Mouse (Mus musculus) CH12.LX (cell line): ENCODE measurements at regions not wholly inside any gene's neighbourhood (a gene's known extent, or its start where the extent isn't known, plus 50 kb on each side); places are given as distances from the start of the nearest gene placed in this dataset.

Experiments used
- CHD1 ChIP-seq: IDR thresholded peaks from 2 replicates; pipeline ENCODE4 v1.6.1; 2012; ENCODE audit warnings: low read depth, low read length, improper control_type of control experiment, inconsistent platforms
- CTCF ChIP-seq, 2 experiments: IDR thresholded peaks in 1 of 2; conservative IDR thresholded peaks in 1 of 2; 2 replicates each; pipeline ENCODE4 v1.5.1; 2011 to 2012; ENCODE audit warnings: low read depth in 2 of 2, low read length in 2 of 2, improper control_type of control experiment in 1 of 2, inconsistent platforms in 1 of 2, mild to moderate bottlenecking in 1 of 2, moderate library complexity in 1 of 2
- MXI1 ChIP-seq: IDR thresholded peaks from 2 replicates; pipeline ENCODE4 v1.6.1; 2011; ENCODE audit warnings: mild to moderate bottlenecking, low read depth, low read length, improper control_type of control experiment
- MYC ChIP-seq: IDR thresholded peaks from 2 replicates; pipeline ENCODE4 v1.6.1; 2011; ENCODE audit warnings: low read depth, mild to moderate bottlenecking, improper control_type of control experiment, low read length
- ZNF384 ChIP-seq: IDR thresholded peaks from 2 replicates; pipeline ENCODE4 v1.6.1; 2012; ENCODE audit warnings: low read depth, low read length, improper control_type of control experiment, inconsistent platforms

DNA sequence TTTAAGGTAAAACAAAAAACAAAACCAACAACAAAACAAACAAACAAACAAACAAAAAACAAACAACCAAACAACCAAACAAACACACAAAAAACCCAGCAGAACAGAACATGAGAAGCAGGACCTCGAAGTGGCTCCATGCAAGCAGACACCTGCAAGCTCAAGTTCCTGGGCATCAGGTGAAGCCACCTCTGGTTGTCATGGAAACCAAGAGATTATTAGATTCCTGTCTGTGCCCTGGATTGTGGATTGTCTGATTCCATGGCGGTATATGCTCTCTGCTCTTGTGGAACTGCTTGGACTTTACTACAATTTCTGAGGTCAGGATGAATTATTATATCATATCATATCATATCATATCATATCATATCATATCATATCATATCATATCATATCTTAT is 170.4 kb upstream of the Six2 start:
- TF ChIP-seq ZNF384 = no peak
- no peak for TF ChIP-seq MYC
- TF ChIP-seq CTCF (conservative IDR thresholded peaks at IDR 0.05 in 1 of 2, IDR thresholded peaks at IDR 0.05 in 1 of 2; ENCODE audit: low read depth in 2 of 2, low read length in 2 of 2) = no peak
- TF ChIP-seq CHD1 = no peak
- no peak for TF ChIP-seq MXI1
